Mouse (Mus musculus) ovary, postnatal 14 days (tissue): ENCODE results near the gene Rrm1.
A peak's percentile ranks its signal among the peaks of the same experiment; 100 is the strongest.
"Not testable (repeated sequence)": the region's sequence is repeated elsewhere in the genome, so short reads cannot be mapped to it uniquely, and the experiment has no call there.

Experiments used
- DNase-seq: peaks from one replicate; pipeline ENCODE4 v3.0.0; 2022; ENCODE audit warnings: low spot score

Rrm1 gene

GRCm38 (mm10) chr7:102478425-102478824 is 36.9 kb downstream of the Rrm1 start:
- no peak for DNase-seq

GRCm38 (mm10) chr7:102478926-102479325 is 37.4 kb downstream of the Rrm1 start:
- no peak for DNase-seq

- DNase-seq, result peak; percentile 27
Measured at GRCm38 (mm10) chr7:102479368-102480078, 38.0 kb downstream of the Rrm1 start.

GRCm38 (mm10) chr7:102480821-102481220 is 39.3 kb downstream of the Rrm1 start:
- DNase-seq, result no peak

GRCm38 (mm10) chr7:102481579-102481978 is 40.1 kb downstream of the Rrm1 start, which contains the start of gene Olfr543:
TSS of gene Olfr543 (minus strand) at chr7:102481679.
- no peak for DNase-seq

GRCm38 (mm10) chr7:102483665-102484064 is 42.2 kb downstream of the Rrm1 start:
- no peak for DNase-seq

GRCm38 (mm10) chr7:102484766-102485165 is 43.3 kb downstream of the Rrm1 start:
- DNase-seq, result not testable (repeated sequence)

- DNase-seq, result no peak
Measured at GRCm38 (mm10) chr7:102486105-102486504, 44.6 kb downstream of the Rrm1 start.

GRCm38 (mm10) chr7:102488161-102488560 is 46.7 kb downstream of the Rrm1 start, which contains the start of gene Olfr544:
TSS of gene Olfr544 (minus strand) at chr7:102488313.
- DNase-seq, result no peak

GRCm38 (mm10) chr7:102494416-102494815 is 52.9 kb downstream of the Rrm1 start:
- not testable (repeated sequence) for DNase-seq

- no peak for DNase-seq
Measured at GRCm38 (mm10) chr7:102499473-102499872, 58.0 kb downstream of the Rrm1 start, which contains the start of gene Olfr545. TSS of gene Olfr545 (minus strand) at chr7:102499573.

- DNase-seq, result no peak
Measured at GRCm38 (mm10) chr7:102501986-102502385, 60.5 kb downstream of the Rrm1 start.

GRCm38 (mm10) chr7:102506848-102507247 is 65.4 kb downstream of the Rrm1 start:
- DNase-seq, result peak; percentile 63

GRCm38 (mm10) chr7:102508066-102508465 is 66.6 kb downstream of the Rrm1 start:
- no peak for DNase-seq

GRCm38 (mm10) chr7:102508666-102509065 is 67.2 kb downstream of the Rrm1 start:
- DNase-seq, result no peak

- DNase-seq, result no peak
Measured at GRCm38 (mm10) chr7:102509726-102510125, 68.2 kb downstream of the Rrm1 start.

GRCm38 (mm10) chr7:102511927-102512326 is 70.4 kb downstream of the Rrm1 start:
- no peak for DNase-seq

GRCm38 (mm10) chr7:102512814-102513435 is 71.4 kb downstream of the Rrm1 start:
- peak; percentile 84 for DNase-seq

GRCm38 (mm10) chr7:102514144-102514543 is 72.6 kb downstream of the Rrm1 start:
- DNase-seq, result no peak

GRCm38 (mm10) chr7:102516261-102517050 is 75.0 kb downstream of the Rrm1 start:
- peak; percentile 14 for DNase-seq

- no peak for DNase-seq
Measured at GRCm38 (mm10) chr7:102517051-102517335, 75.5 kb downstream of the Rrm1 start.
